Mouse (Mus musculus): ENCODE results near the gene Spryd3.

GRCm38 (mm10) chr15:102106754-102107456 is 29.1 kb downstream of the Spryd3 start:
- TF ChIP-seq POLR2A (IDR thresholded peaks at IDR 0.05; ENCODE audit: low read depth, low read length) (no peak), CTCF (IDR thresholded peaks at IDR 0.05; ENCODE audit: borderline replicate concordance, insufficient read depth, low read length) (no peak)

Measured in embryonic fibroblast, embryonic 13.5 days (primary cell).